Mouse (Mus musculus) hindbrain, embryonic 15.5 days (tissue): Measurements from ENCODE around the gene Mtch2. TPM values are rescaled to one million over a fixed set of nuclear protein-coding genes. Genes with fewer than 3 reads are reported as not detected.
"Not testable (repeated sequence)": the region's sequence is repeated elsewhere in the genome, so short reads cannot be mapped to it uniquely, and the experiment has no call there.

Experiments used
- ATAC-seq: fragments of 200-750 bp; cut with Nextera tagmentation; 2 replicates; pipeline ENCODE4 v1.8.0; 2017; ENCODE audit warnings: low read depth, moderate number of reproducible peaks, moderate TSS enrichment; ENCODE audit not compliant: low FRiP score
- H3K27ac ChIP-seq: fragments of 300-500 bp; sonication (generic); replicated peaks from 2 replicates; pipeline ENCODE4 v1.5.1; 2015; ENCODE audit warnings: mild to moderate bottlenecking, inconsistent platforms
- H3K27me3 ChIP-seq: fragments of 300-500 bp; sonication (generic); 2 replicates; pipeline ENCODE4 v1.6.1; 2015; ENCODE audit warnings: control low read depth, inconsistent platforms
- H3K36me3 ChIP-seq: fragments of 300-500 bp; sonication (generic); 2 replicates; pipeline ENCODE4 v1.6.1; 2015; ENCODE audit warnings: control low read depth, inconsistent platforms
- H3K4me1 ChIP-seq: fragments of 300-500 bp; sonication (generic); replicated peaks from 2 replicates; pipeline ENCODE4 v1.6.1; 2015; ENCODE audit warnings: control low read depth, inconsistent platforms
- H3K4me2 ChIP-seq: fragments of 300-500 bp; sonication (generic); 2 replicates; pipeline ENCODE4 v1.6.1; 2015; ENCODE audit warnings: moderate library complexity, mild to moderate bottlenecking, inconsistent platforms
- H3K4me3 ChIP-seq: fragments of 300-500 bp; sonication (generic); 2 replicates; pipeline ENCODE4 v1.5.1; 2015; ENCODE audit warnings: mild to moderate bottlenecking, inconsistent platforms
- H3K9ac ChIP-seq: fragments of 300-500 bp; sonication (generic); 2 replicates; pipeline ENCODE4 v1.6.1; 2015; ENCODE audit warnings: inconsistent platforms
- H3K9me3 ChIP-seq: fragments of 300-500 bp; sonication (generic); 2 replicates; pipeline ENCODE4 v1.6.1; 2016; ENCODE audit warnings: control low read depth, inconsistent platforms
- WGBS: fragments of 180-500 bp; shearing (Covaris S2); methylation state at CpG from one replicate; pipeline ENCODE4 v1.1.7; 2015; 5-methylcytosine and 5-hydroxymethylcytosine counted together
- polyA plus RNA-seq: library from polyadenylated mRNA; unstranded; fragments of >200 nt; fragmentation: Nextera tagmentation; extraction: Ambion mirVana; gene quantifications from 2 replicates; pipeline ENCODE4 v1.2.1, GENCODE M21; 2015

The Mtch2 gene
- polyA plus RNA-seq: 231 and 236 TPM in 2 replicates

- Histone ChIP-seq H3K4me3 (peak within 1 kb of the TSS; percentile 72), H3K4me2 (peak within 1 kb of the TSS; percentile 70), H3K36me3 (peaks cover 15% of the 10 kb centered on the region), H3K9me3 (no peaks in the 10 kb centered on the region), H3K9ac (peak within 1 kb of the TSS; percentile 87), H3K27ac (peak within 1 kb of the TSS; percentile 90), H3K4me1 (peaks cover 31% of the 10 kb centered on the region), H3K27me3 (no peaks in the 10 kb centered on the region)
- peak; percentile 96 for ATAC-seq
- WGBS: under 1% methylated on average over 63 of the region's 67 CpGs
Observed at GRCm38 (mm10) chr2:90846955-90847680, at the start of gene Mtch2. Gene Mtch2, plus strand, starts transcription at chr2:90847155.

GRCm38 (mm10) chr2:90808241-90809126, 38.5 kb upstream of the Mtch2 start:
- Histone ChIP-seq H3K4me2 (no peak overlapping the region), H3K36me3 (no peaks in the 10 kb centered on the region), H3K27me3 (no peaks in the 10 kb centered on the region), H3K9ac (no peak overlapping the region), H3K4me1 (no peaks in the 10 kb centered on the region), H3K27ac (no peak overlapping the region), H3K9me3 (no peaks in the 10 kb centered on the region), H3K4me3 (no peak overlapping the region)
- ATAC-seq: no peak
- 88% methylated on average over 6 of the region's 6 CpGs for WGBS

GRCm38 (mm10) chr2:90810751-90811150, 36.2 kb upstream of the Mtch2 start:
- ATAC-seq: no peak
- WGBS: 88% methylated on average over 8 of the region's 8 CpGs
- Histone ChIP-seq H3K27ac (no peak overlapping the region), H3K4me2 (no peak overlapping the region), H3K4me3 (no peak overlapping the region), H3K36me3 (no peaks in the 10 kb centered on the region), H3K27me3 (no peaks in the 10 kb centered on the region), H3K4me1 (no peaks in the 10 kb centered on the region), H3K9ac (no peak overlapping the region), H3K9me3 (no peaks in the 10 kb centered on the region)

- no peak overlapping the region for H3K27ac ChIP-seq
- WGBS: 87% methylated on average over 2 of the region's 2 CpGs
Observed at GRCm38 (mm10) chr2:90815266-90815665, 31.7 kb upstream of the Mtch2 start.

GRCm38 (mm10) chr2:90816144-90816543, 30.8 kb upstream of the Mtch2 start:
- H3K9ac ChIP-seq: no peak overlapping the region
- WGBS: 89% methylated on average over 4 of the region's 4 CpGs
- H3K36me3 ChIP-seq: no peaks in the 10 kb centered on the region
- no peaks in the 10 kb centered on the region for H3K4me1 ChIP-seq
- ATAC-seq: no peak
- H3K4me3 ChIP-seq: no peak overlapping the region
- H3K4me2 ChIP-seq: no peak overlapping the region
- H3K9me3 ChIP-seq: no peaks in the 10 kb centered on the region
- no peaks in the 10 kb centered on the region for H3K27me3 ChIP-seq
- H3K27ac ChIP-seq: no peak overlapping the region

More at GRCm38 (mm10) chr2:90815266-90815665, 31.7 kb upstream of the Mtch2 start:
- no peak overlapping the region for H3K9ac ChIP-seq
- H3K4me3 ChIP-seq: no peak overlapping the region
- H3K9me3 ChIP-seq: no peaks in the 10 kb centered on the region
- no peak overlapping the region for H3K4me2 ChIP-seq
- no peaks in the 10 kb centered on the region for H3K36me3 ChIP-seq
- H3K4me1 ChIP-seq: no peaks in the 10 kb centered on the region
- H3K27me3 ChIP-seq: no peaks in the 10 kb centered on the region
- ATAC-seq: no peak

- no peaks in the 10 kb centered on the region for H3K4me1 ChIP-seq
- no peaks in the 10 kb centered on the region for H3K36me3 ChIP-seq
- WGBS: 88% methylated on average over 3 of the region's 3 CpGs
- H3K4me2 ChIP-seq: no peak overlapping the region
- H3K4me3 ChIP-seq: no peak overlapping the region
- no peak for ATAC-seq
- H3K9ac ChIP-seq: no peak overlapping the region
- H3K27me3 ChIP-seq: no peaks in the 10 kb centered on the region
- H3K27ac ChIP-seq: no peak overlapping the region
- no peaks in the 10 kb centered on the region for H3K9me3 ChIP-seq
Observed at GRCm38 (mm10) chr2:90818710-90819109, 28.2 kb upstream of the Mtch2 start.

GRCm38 (mm10) chr2:90820894-90821293, 26.1 kb upstream of the Mtch2 start:
- 76% methylated on average over 3 of the region's 3 CpGs for WGBS
- no peak overlapping the region for H3K4me2 ChIP-seq
- no peak overlapping the region for H3K9ac ChIP-seq
- no peaks in the 10 kb centered on the region for H3K4me1 ChIP-seq
- H3K4me3 ChIP-seq: no peak overlapping the region
- H3K36me3 ChIP-seq: no peaks in the 10 kb centered on the region
- no peaks in the 10 kb centered on the region for H3K27me3 ChIP-seq
- H3K9me3 ChIP-seq: no peaks in the 10 kb centered on the region
- no peak for ATAC-seq
- H3K27ac ChIP-seq: no peak overlapping the region

- Histone ChIP-seq H3K4me3 (no peak overlapping the region), H3K4me1 (no peaks in the 10 kb centered on the region), H3K27ac (no peak overlapping the region), H3K9me3 (no peaks in the 10 kb centered on the region), H3K9ac (no peak overlapping the region), H3K27me3 (no peaks in the 10 kb centered on the region), H3K36me3 (no peaks in the 10 kb centered on the region), H3K4me2 (no peak overlapping the region)
- ATAC-seq: no peak
- 78% methylated on average over 2 of the region's 2 CpGs for WGBS
Observed at GRCm38 (mm10) chr2:90822978-90823377, 24.0 kb upstream of the Mtch2 start.

GRCm38 (mm10) chr2:90823781-90824180, 23.2 kb upstream of the Mtch2 start:
- no peak overlapping the region for H3K9ac ChIP-seq
- H3K9me3 ChIP-seq: no peaks in the 10 kb centered on the region
- no peaks in the 10 kb centered on the region for H3K36me3 ChIP-seq
- no peak overlapping the region for H3K4me3 ChIP-seq
- H3K27ac ChIP-seq: no peak overlapping the region
- H3K27me3 ChIP-seq: no peaks in the 10 kb centered on the region
- WGBS: 76% methylated on average over 6 of the region's 6 CpGs
- H3K4me2 ChIP-seq: no peak overlapping the region
- peak; percentile 71 for ATAC-seq
- no peaks in the 10 kb centered on the region for H3K4me1 ChIP-seq

GRCm38 (mm10) chr2:90824528-90824927, 22.4 kb upstream of the Mtch2 start:
- not testable (repeated sequence) for H3K9me3 ChIP-seq, H3K27ac ChIP-seq, H3K4me3 ChIP-seq, H3K27me3 ChIP-seq, ATAC-seq, H3K9ac ChIP-seq, H3K4me1 ChIP-seq, H3K36me3 ChIP-seq, H3K4me2 ChIP-seq
- WGBS: 83% methylated on average over 10 of the region's 10 CpGs

GRCm38 (mm10) chr2:90825515-90826172, 21.3 kb upstream of the Mtch2 start:
- no peak for ATAC-seq
- H3K4me2 ChIP-seq: no peak overlapping the region
- H3K9ac ChIP-seq: no peak overlapping the region
- no peak overlapping the region for H3K4me3 ChIP-seq
- no peaks in the 10 kb centered on the region for H3K36me3 ChIP-seq
- no peaks in the 10 kb centered on the region for H3K9me3 ChIP-seq
- 90% methylated on average over 11 of the region's 11 CpGs for WGBS
- H3K4me1 ChIP-seq: no peaks in the 10 kb centered on the region
- H3K27ac ChIP-seq: no peak overlapping the region
- H3K27me3 ChIP-seq: no peaks in the 10 kb centered on the region

- Histone ChIP-seq H3K27me3 (no peaks in the 10 kb centered on the region), H3K4me3 (no peak overlapping the region), H3K9me3 (no peaks in the 10 kb centered on the region), H3K27ac (no peak overlapping the region), H3K4me2 (no peak overlapping the region), H3K4me1 (no peaks in the 10 kb centered on the region), H3K9ac (no peak overlapping the region), H3K36me3 (no peaks in the 10 kb centered on the region)
- no peak for ATAC-seq
- WGBS: 75% methylated on average over 7 of the region's 7 CpGs
Observed at GRCm38 (mm10) chr2:90828739-90829138, 18.2 kb upstream of the Mtch2 start.
